Mouse (Mus musculus): ENCODE data around the gene Meis1. TPM values are rescaled to one million over a fixed set of nuclear protein-coding genes. Genes with fewer than 3 reads are reported as not detected.

The Meis1 gene
- polyA plus RNA-seq, 1 experiment from 2014 or later = 153 TPM

DNA sequence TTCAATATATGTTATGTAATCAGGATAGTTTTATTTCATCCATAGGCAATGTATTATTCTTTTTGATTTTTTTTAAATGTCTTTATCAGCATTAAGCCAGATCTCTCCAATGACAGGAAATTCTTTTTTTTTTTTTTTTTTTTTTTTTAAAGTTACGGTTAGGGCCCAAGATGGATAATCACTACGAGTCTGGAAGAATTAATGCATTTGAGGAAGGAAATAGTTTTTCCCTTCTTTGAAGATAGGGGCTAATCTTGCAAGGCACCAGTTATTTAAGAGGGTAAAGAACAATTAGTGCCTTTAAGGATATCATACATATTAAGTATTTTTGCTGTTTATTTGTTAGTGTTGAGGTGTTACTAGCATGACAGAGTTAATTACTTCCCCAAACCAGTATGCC, 121.5 kb downstream of the Meis1 start:
- ATAC-seq (ENCODE audit: insufficient read depth, low FRiP score) = no peak
- H3K27ac ChIP-seq (ENCODE audit: low read length) = peak overlapping the region; percentile 79; the same call in 1 of the 2 replicates
- H3K4me2 ChIP-seq (ENCODE audit: low read depth, low read length) = no peak overlapping the region
- no peak overlapping the region for H3K9ac ChIP-seq (ENCODE audit: low read length)
- H3K4me3 ChIP-seq (replicated peaks; ENCODE audit: low read length) = no peak overlapping the region
- WGBS = 41% methylated on average over 2 of the region's 2 CpGs
- no peaks in the 10 kb centered on the region for H3K36me3 ChIP-seq (ENCODE audit: control insufficient read depth, insufficient read depth, low read length)
- peaks cover 22% of the 10 kb centered on the region for H3K4me1 ChIP-seq (ENCODE audit: control insufficient read depth, insufficient read depth, low read length)
- no peaks in the 10 kb centered on the region for H3K9me3 ChIP-seq (replicated peaks; ENCODE audit: control insufficient read depth, low read length)
- no peaks in the 10 kb centered on the region for H3K27me3 ChIP-seq (ENCODE audit: control insufficient read depth, insufficient read depth, low read length)

DNA sequence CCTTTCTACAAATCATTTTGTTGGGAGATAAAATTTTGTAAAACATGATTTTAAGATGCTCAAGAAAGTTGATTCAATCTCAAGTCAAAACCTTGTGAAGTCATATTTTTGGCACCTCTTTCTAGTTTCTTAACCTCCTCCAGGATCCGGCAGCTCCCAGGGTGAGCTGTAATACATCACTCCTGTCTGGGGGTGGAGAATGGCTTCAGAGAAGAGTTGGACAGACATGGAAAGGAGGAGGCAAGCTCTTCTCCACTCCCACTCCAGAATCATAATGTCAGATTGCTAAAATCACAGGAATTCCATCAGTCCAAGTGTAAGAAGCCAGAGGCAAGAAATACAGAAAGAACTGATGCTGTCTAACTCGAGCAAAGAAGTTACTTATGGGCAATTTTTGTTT, 126.3 kb downstream of the Meis1 start:
- Histone ChIP-seq H3K9me3 (replicated peaks; ENCODE audit: control insufficient read depth, low read length) (no peaks in the 10 kb centered on the region), H3K27me3 (ENCODE audit: control insufficient read depth, insufficient read depth, low read length) (no peaks in the 10 kb centered on the region), H3K4me3 (replicated peaks; ENCODE audit: low read length) (no peak overlapping the region), H3K36me3 (ENCODE audit: control insufficient read depth, insufficient read depth, low read length) (no peaks in the 10 kb centered on the region), H3K9ac (ENCODE audit: low read length) (no peak overlapping the region), H3K4me1 (ENCODE audit: control insufficient read depth, insufficient read depth, low read length) (peaks cover 20% of the 10 kb centered on the region), H3K27ac (ENCODE audit: low read length) (no peak overlapping the region), H3K4me2 (ENCODE audit: low read depth, low read length) (no peak overlapping the region)
- 30% methylated on average over 2 of the region's 2 CpGs for WGBS
- ATAC-seq (ENCODE audit: insufficient read depth, low FRiP score) = no peak; the same call in 1 of the 2 replicates

DNA sequence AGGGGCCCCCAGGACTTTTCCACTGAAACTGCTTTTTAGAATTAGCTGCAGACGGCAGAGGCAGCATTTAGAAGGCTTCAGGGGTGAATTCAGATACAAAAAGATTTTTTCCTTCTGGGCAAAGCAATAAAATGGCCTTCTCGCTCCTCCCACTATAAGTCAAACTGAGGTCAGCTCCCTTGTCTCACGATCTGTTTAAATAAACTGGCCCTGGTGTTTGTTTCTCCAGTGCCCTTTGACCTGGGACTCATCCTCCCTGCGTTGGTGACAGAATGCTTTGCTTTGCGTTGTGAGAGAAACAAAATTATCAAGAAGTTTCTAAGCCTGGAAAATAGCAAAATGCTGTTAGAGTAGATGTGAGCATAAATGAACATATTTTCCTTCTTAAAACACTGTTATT, 129.6 kb downstream of the Meis1 start:
- H3K4me2 ChIP-seq (ENCODE audit: low read depth, low read length) = no peak overlapping the region
- 14% methylated on average over 5 of the region's 5 CpGs for WGBS
- no peaks in the 10 kb centered on the region for H3K27me3 ChIP-seq (ENCODE audit: control insufficient read depth, insufficient read depth, low read length)
- H3K9me3 ChIP-seq (replicated peaks; ENCODE audit: control insufficient read depth, low read length) = no peaks in the 10 kb centered on the region
- H3K4me1 ChIP-seq (ENCODE audit: control insufficient read depth, insufficient read depth, low read length) = peaks cover 37% of the 10 kb centered on the region
- H3K9ac ChIP-seq (ENCODE audit: low read length) = no peak overlapping the region
- no peak overlapping the region; the same call in 1 of the 2 replicates for H3K27ac ChIP-seq (ENCODE audit: low read length)
- no peak for ATAC-seq (ENCODE audit: insufficient read depth, low FRiP score)
- H3K36me3 ChIP-seq (ENCODE audit: control insufficient read depth, insufficient read depth, low read length) = no peaks in the 10 kb centered on the region
- no peak overlapping the region for H3K4me3 ChIP-seq (replicated peaks; ENCODE audit: low read length)

DNA sequence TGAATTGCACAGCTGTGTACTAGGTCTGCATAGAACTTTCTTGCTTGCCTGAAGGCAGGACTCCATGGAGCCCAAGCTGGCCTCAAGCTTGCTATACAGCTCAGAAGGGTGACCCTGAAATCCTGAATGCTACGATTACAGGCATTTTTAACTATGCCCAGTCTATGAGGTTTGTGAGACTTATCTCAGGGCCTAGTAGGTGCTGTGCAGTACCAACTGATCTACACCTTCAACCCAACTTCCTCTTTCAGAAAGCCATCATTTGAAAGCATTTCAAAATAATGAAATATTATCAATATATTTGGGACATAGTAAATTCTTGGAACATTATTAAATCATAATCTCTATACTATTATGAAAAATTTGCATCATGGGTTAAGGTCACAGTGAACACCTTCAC, 130.1 kb downstream of the Meis1 start:
- H3K4me3 ChIP-seq (replicated peaks; ENCODE audit: low read length) = no peak overlapping the region
- ATAC-seq (ENCODE audit: insufficient read depth, low FRiP score) = no peak
- H3K9me3 ChIP-seq (replicated peaks; ENCODE audit: control insufficient read depth, low read length) = no peaks in the 10 kb centered on the region
- no peak overlapping the region for H3K4me2 ChIP-seq (ENCODE audit: low read depth, low read length)
- WGBS = 69% methylated on average over 1 of the region's 1 CpGs
- H3K4me1 ChIP-seq (ENCODE audit: control insufficient read depth, insufficient read depth, low read length) = peaks cover 42% of the 10 kb centered on the region
- H3K36me3 ChIP-seq (ENCODE audit: control insufficient read depth, insufficient read depth, low read length) = no peaks in the 10 kb centered on the region
- H3K27me3 ChIP-seq (ENCODE audit: control insufficient read depth, insufficient read depth, low read length) = no peaks in the 10 kb centered on the region
- no peak overlapping the region for H3K9ac ChIP-seq (ENCODE audit: low read length)
- no peak overlapping the region; the same call in 1 of the 2 replicates for H3K27ac ChIP-seq (ENCODE audit: low read length)

DNA sequence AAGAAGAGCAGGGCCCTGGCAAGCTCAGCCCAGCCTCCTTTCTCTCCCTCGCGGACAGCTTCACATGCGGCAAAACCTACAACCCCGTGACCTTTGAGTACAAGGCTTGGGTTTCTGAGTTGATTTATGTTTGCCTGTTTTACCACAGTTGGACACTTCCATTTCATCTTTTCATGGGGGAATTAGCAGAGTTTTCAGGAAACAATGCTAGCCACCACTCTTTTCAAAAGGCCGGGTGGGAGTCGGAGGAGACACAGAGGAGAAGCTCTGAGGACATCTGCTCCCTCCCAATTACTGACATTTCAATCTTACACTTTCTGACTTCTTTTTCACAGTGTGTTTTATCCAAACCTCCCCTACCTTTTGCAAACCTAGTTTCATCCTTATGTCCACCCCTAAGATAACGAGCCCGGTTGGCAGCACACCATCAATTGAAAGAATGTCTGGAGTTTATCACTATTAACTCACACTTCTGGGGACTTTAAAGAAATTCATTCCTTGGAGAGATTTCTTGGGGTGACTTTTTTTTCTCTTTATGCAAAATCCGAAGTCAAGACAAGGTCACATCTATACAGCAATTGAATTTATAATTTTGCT, 133.0 kb downstream of the Meis1 start:
- H3K9ac ChIP-seq (ENCODE audit: low read length) = 0 out of 2 replicates have a peak overlapping the region, but pooled peaks have one; percentile 36
- H3K9me3 ChIP-seq (replicated peaks; ENCODE audit: control insufficient read depth, low read length) = no peaks in the 10 kb centered on the region
- H3K4me1 ChIP-seq (ENCODE audit: control insufficient read depth, insufficient read depth, low read length) = peaks cover 43% of the 10 kb centered on the region
- no peak overlapping the region for H3K4me3 ChIP-seq (replicated peaks; ENCODE audit: low read length)
- H3K4me2 ChIP-seq (ENCODE audit: low read depth, low read length) = peak overlapping the region; percentile 14; the same call in 1 of the 2 replicates
- H3K36me3 ChIP-seq (ENCODE audit: control insufficient read depth, insufficient read depth, low read length) = 0 out of 2 replicates have a peak, but pooled peaks cover 4% of the 10 kb centered on the region
- 17% methylated on average over 9 of the region's 9 CpGs for WGBS
- peak overlapping the region; percentile 75 for H3K27ac ChIP-seq (ENCODE audit: low read length)
- ATAC-seq (ENCODE audit: insufficient read depth, low FRiP score) = peak; percentile 49; the same call in 1 of the 2 replicates
- H3K27me3 ChIP-seq (ENCODE audit: control insufficient read depth, insufficient read depth, low read length) = no peaks in the 10 kb centered on the region

DNA sequence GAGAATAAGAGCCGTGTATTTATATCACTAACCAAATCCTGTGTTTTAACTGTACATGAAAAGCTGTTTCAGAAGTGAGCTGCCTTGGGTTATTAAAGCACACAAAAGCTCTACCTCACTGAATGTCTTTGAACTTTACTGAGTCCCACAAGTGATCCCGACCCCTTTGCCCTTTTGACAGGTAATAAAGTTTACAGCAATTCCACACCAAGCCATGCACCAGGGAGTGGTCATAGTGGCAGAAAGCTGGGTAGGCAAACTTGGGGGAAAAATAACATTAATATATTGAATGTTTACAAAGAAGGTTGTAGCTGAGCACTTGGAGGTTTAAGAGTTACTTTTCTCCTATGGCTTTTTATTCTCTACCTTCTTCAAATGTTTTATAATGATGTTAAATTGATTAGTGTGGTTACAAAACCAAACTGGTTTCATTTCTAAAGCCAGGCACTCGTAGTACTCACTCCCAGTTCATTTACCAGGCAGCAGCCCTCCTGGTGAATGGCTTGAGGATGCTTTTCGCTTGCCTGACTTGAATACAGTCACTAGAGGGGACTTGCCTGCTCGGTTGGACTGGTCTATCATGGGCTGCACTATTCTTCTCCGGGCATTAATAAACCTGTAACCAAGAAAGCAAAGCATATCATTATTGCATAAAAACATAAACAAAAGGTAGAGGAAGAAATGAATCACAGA, 133.6 kb downstream of the Meis1 start:
- Histone ChIP-seq H3K27ac (ENCODE audit: low read length) (peak overlapping the region; percentile 75), H3K36me3 (ENCODE audit: control insufficient read depth, insufficient read depth, low read length) (0 out of 2 replicates have a peak, but pooled peaks cover 4% of the 10 kb centered on the region), H3K4me2 (ENCODE audit: low read depth, low read length) (0 out of 2 replicates have a peak overlapping the region, but pooled peaks have one; percentile 14), H3K9me3 (replicated peaks; ENCODE audit: control insufficient read depth, low read length) (no peaks in the 10 kb centered on the region), H3K9ac (ENCODE audit: low read length) (no peak overlapping the region), H3K4me3 (replicated peaks; ENCODE audit: low read length) (no peak overlapping the region), H3K27me3 (ENCODE audit: control insufficient read depth, insufficient read depth, low read length) (no peaks in the 10 kb centered on the region), H3K4me1 (ENCODE audit: control insufficient read depth, insufficient read depth, low read length) (peaks cover 39% of the 10 kb centered on the region)
- 0 out of 2 replicates have a peak, but pooled peaks have one; percentile 12 for ATAC-seq (ENCODE audit: insufficient read depth, low FRiP score)
- 20% methylated on average over 6 of the region's 6 CpGs for WGBS

DNA sequence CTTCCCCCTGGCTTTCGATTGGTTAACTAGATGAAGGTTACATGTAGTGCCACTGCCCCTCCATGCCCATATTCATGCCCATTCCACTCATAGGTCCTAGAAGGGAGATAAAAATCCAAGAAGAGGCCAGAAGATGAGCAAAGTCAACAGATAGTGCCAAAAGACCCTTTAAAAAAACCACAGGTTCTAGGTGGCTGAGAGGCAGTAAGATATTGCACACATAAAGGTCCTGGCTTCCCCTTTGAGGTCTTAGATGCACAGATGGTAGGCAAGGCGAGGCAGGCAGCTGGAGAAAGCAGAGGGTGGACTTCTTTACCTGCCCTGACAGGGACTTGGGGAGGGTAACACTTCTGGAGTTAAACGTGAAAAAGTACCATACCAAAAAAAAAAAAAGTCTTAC, 134.8 kb downstream of the Meis1 start:
- H3K9ac ChIP-seq (ENCODE audit: low read length) = no peak overlapping the region
- peak overlapping the region; percentile 70 for H3K27ac ChIP-seq (ENCODE audit: low read length)
- 51% methylated on average over 3 of the region's 3 CpGs for WGBS
- 0 out of 2 replicates have a peak, but pooled peaks cover 4% of the 10 kb centered on the region for H3K36me3 ChIP-seq (ENCODE audit: control insufficient read depth, insufficient read depth, low read length)
- no peak for ATAC-seq (ENCODE audit: insufficient read depth, low FRiP score)
- no peaks in the 10 kb centered on the region for H3K9me3 ChIP-seq (replicated peaks; ENCODE audit: control insufficient read depth, low read length)
- H3K4me1 ChIP-seq (ENCODE audit: control insufficient read depth, insufficient read depth, low read length) = peaks cover 36% of the 10 kb centered on the region
- H3K4me3 ChIP-seq (replicated peaks; ENCODE audit: low read length) = no peak overlapping the region
- H3K4me2 ChIP-seq (ENCODE audit: low read depth, low read length) = no peak overlapping the region
- no peaks in the 10 kb centered on the region for H3K27me3 ChIP-seq (ENCODE audit: control insufficient read depth, insufficient read depth, low read length)

DNA sequence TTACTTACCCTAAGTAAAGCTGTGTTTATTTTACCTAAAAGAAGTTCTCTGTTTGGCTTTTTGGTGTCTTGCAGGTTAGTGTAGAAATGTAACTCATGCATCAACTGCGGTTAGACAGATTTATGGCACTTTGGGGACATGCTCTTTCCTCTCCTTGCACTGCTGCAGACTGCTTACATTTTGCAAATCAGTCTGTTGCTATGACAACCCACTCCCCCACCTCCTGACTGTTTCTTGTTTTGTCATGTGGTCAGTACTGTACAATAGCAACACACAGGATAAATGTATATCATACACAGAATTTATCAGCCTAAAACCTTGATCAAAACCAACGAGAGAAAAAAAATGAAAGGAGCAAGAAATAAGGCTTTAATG, 135.3 kb downstream of the Meis1 start:
- H3K9me3 ChIP-seq (replicated peaks; ENCODE audit: control insufficient read depth, low read length) = no peaks in the 10 kb centered on the region
- WGBS = 12% methylated on average over 2 of the region's 2 CpGs
- H3K36me3 ChIP-seq (ENCODE audit: control insufficient read depth, insufficient read depth, low read length) = 0 out of 2 replicates have a peak, but pooled peaks cover 4% of the 10 kb centered on the region
- no peak overlapping the region for H3K4me3 ChIP-seq (replicated peaks; ENCODE audit: low read length)
- 0 out of 2 replicates have a peak, but pooled peaks have one; percentile 61 for ATAC-seq (ENCODE audit: insufficient read depth, low FRiP score)
- H3K4me1 ChIP-seq (ENCODE audit: control insufficient read depth, insufficient read depth, low read length) = peaks cover 33% of the 10 kb centered on the region
- H3K4me2 ChIP-seq (ENCODE audit: low read depth, low read length) = no peak overlapping the region
- peak overlapping the region; percentile 70; the same call in 1 of the 2 replicates for H3K27ac ChIP-seq (ENCODE audit: low read length)
- no peak overlapping the region for H3K9ac ChIP-seq (ENCODE audit: low read length)
- no peaks in the 10 kb centered on the region for H3K27me3 ChIP-seq (ENCODE audit: control insufficient read depth, insufficient read depth, low read length)

All from stomach, embryonic 16.5 days (tissue).